Mouse (Mus musculus) bone marrow, adult 2 months (tissue): ENCODE measurements around the gene Nkain1.

ENCODE experiments used
- CTCF ChIP-seq: fragments of 200-500 bp; IDR thresholded peaks from 2 replicates; pipeline ENCODE4 v1.5.1; 2011; ENCODE audit warnings: low read length, control low read depth; ENCODE audit not compliant: control insufficient read depth, insufficient read depth
- POLR2A ChIP-seq: fragments of 200-500 bp; IDR thresholded peaks from 2 replicates; pipeline ENCODE4 v1.6.1; 2011; ENCODE audit warnings: low read depth, mild to moderate bottlenecking, control low read depth, low read length, borderline replicate concordance; ENCODE audit not compliant: control insufficient read depth

- TF ChIP-seq CTCF (no peak), POLR2A (no peak)
These were observed 33.1 kb downstream of the Nkain1 start for GRCm38 (mm10) chr4:130540831-130541230.
